Mouse (Mus musculus): Measurements from ENCODE around the gene Atp23. TPM values are rescaled to one million over a fixed set of nuclear protein-coding genes. Genes with fewer than 3 reads are reported as not detected.

The Atp23 gene
- polyA plus RNA-seq, 1 experiment from 2014 or later: 14.3 TPM

Other genes starting within 250 kb of the Atp23 start
- gene Ctdsp2, start 77.4 kb upstream of the Atp23 start, polyA plus RNA-seq (2015; fragmentation: Nextera tagmentation; extraction: Ambion mirVana): 72.2 and 85.8 TPM in 2 replicates
- 0.50 and 0.71 TPM in 2 replicates for gene Avil, start 99.4 kb upstream of the Atp23 start, polyA plus RNA-seq (2015; fragmentation: Nextera tagmentation; extraction: Ambion mirVana)
- gene Tsfm, start 129.5 kb upstream of the Atp23 start, polyA plus RNA-seq (2015; fragmentation: Nextera tagmentation; extraction: Ambion mirVana): 69.6 and 71.6 TPM in 2 replicates
- 58.6 and 61.8 TPM in 2 replicates for gene Mettl1, start 140.1 kb upstream of the Atp23 start, polyA plus RNA-seq (2015; fragmentation: Nextera tagmentation; extraction: Ambion mirVana)
- gene Eef1akmt3, start 140.2 kb upstream of the Atp23 start, polyA plus RNA-seq (2015; fragmentation: Nextera tagmentation; extraction: Ambion mirVana): 1.9 and 2.0 TPM in 2 replicates
- gene Cyp27b1, start 146.9 kb upstream of the Atp23 start, polyA plus RNA-seq (2015; fragmentation: Nextera tagmentation; extraction: Ambion mirVana): 0.12 and 0.32 TPM in 2 replicates
- 1.2 and 1.7 TPM in 2 replicates for gene March9, start 158.8 kb upstream of the Atp23 start, polyA plus RNA-seq (2015; fragmentation: Nextera tagmentation; extraction: Ambion mirVana)
- 1,296 and 1,322 TPM in 2 replicates for gene Cdk4, start 162.2 kb upstream of the Atp23 start, polyA plus RNA-seq (2015; fragmentation: Nextera tagmentation; extraction: Ambion mirVana)
- gene Tspan31, start 168.9 kb upstream of the Atp23 start, polyA plus RNA-seq (2015; fragmentation: Nextera tagmentation; extraction: Ambion mirVana): 161 and 175 TPM in 2 replicates
- gene Agap2, start 173.9 kb upstream of the Atp23 start, polyA plus RNA-seq (2015; fragmentation: Nextera tagmentation; extraction: Ambion mirVana): 0.10 and 0.72 TPM in 2 replicates
- 103 and 110 TPM in 2 replicates for gene Os9, start 219.8 kb upstream of the Atp23 start, polyA plus RNA-seq (2015; fragmentation: Nextera tagmentation; extraction: Ambion mirVana)

Measured in limb, embryonic 15.5 days (tissue).